Mouse (Mus musculus): Measurements from ENCODE around the gene Sh2d3c. TPM values are rescaled to one million over a fixed set of nuclear protein-coding genes. Genes with fewer than 3 reads are reported as not detected.

Sh2d3c gene
- 10 to 100 TPM; 33.0 to 37.3 TPM for total RNA-seq (2021)

GRCm38 (mm10) chr2:32720681-32721229, at the start of gene Sh2d3c:
Gene Sh2d3c (plus strand): TSS chr2:32721055.
- DNase-seq (ENCODE audit: extremely low spot score in 1 of 2, low spot score in 2 of 2) = peak in 1 of 2 experiments; percentile 72
- intact Hi-C loops (cut with DNase I) = no loop called here

- DNase-seq (ENCODE audit: extremely low spot score in 1 of 2, low spot score in 2 of 2) = no peak
- intact Hi-C loops (cut with DNase I) = no loop called here
Measured at GRCm38 (mm10) chr2:32671147-32671546, 49.7 kb upstream of the Sh2d3c start.

GRCm38 (mm10) chr2:32671907-32672595, 48.8 kb upstream of the Sh2d3c start:
- DNase-seq (ENCODE audit: extremely low spot score in 1 of 2, low spot score in 2 of 2) = no peak
- intact Hi-C loops (cut with DNase I) = no loop called here

GRCm38 (mm10) chr2:32673176-32673917, 47.5 kb upstream of the Sh2d3c start:
- no peak for DNase-seq (ENCODE audit: extremely low spot score in 1 of 2, low spot score in 2 of 2)
- intact Hi-C loops (cut with DNase I) = no loop called here

GRCm38 (mm10) chr2:32676821-32677220, 44.0 kb upstream of the Sh2d3c start:
- no peak for DNase-seq (ENCODE audit: extremely low spot score in 1 of 2, low spot score in 2 of 2)
- intact Hi-C loops (cut with DNase I) = no loop called here

GRCm38 (mm10) chr2:32677683-32678082, 43.2 kb upstream of the Sh2d3c start:
- intact Hi-C loops (cut with DNase I) = no loop called here
- no peak for DNase-seq (ENCODE audit: extremely low spot score in 1 of 2, low spot score in 2 of 2)

- intact Hi-C loops (cut with DNase I) = no loop called here
- DNase-seq (ENCODE audit: extremely low spot score in 1 of 2, low spot score in 2 of 2) = peak in 1 of 2 experiments; percentile 32
Measured at GRCm38 (mm10) chr2:32680051-32680451, 40.8 kb upstream of the Sh2d3c start.

GRCm38 (mm10) chr2:32680961-32681650, 39.7 kb upstream of the Sh2d3c start:
- intact Hi-C loops (cut with DNase I) = no loop called here
- no peak for DNase-seq (ENCODE audit: extremely low spot score in 1 of 2, low spot score in 2 of 2)

GRCm38 (mm10) chr2:32681754-32682153, 39.1 kb upstream of the Sh2d3c start:
- no peak for DNase-seq (ENCODE audit: extremely low spot score in 1 of 2, low spot score in 2 of 2)
- intact Hi-C loops (cut with DNase I) = no loop called here

- no peak for DNase-seq (ENCODE audit: extremely low spot score in 1 of 2, low spot score in 2 of 2)
- intact Hi-C loops (cut with DNase I) = no loop called here
Measured at GRCm38 (mm10) chr2:32682721-32683417, 38.0 kb upstream of the Sh2d3c start.

- DNase-seq (ENCODE audit: extremely low spot score in 1 of 2, low spot score in 2 of 2) = no peak
- intact Hi-C loops (cut with DNase I) = no loop called here
Measured at GRCm38 (mm10) chr2:32683701-32684100, 37.2 kb upstream of the Sh2d3c start.

GRCm38 (mm10) chr2:32684681-32685428, 36.0 kb upstream of the Sh2d3c start:
- intact Hi-C loops (cut with DNase I) = no loop called here
- DNase-seq (ENCODE audit: extremely low spot score in 1 of 2, low spot score in 2 of 2) = no peak

- intact Hi-C loops (cut with DNase I) = no loop called here
- DNase-seq (ENCODE audit: extremely low spot score in 1 of 2, low spot score in 2 of 2) = no peak
Measured at GRCm38 (mm10) chr2:32685807-32686206, 35.0 kb upstream of the Sh2d3c start.

GRCm38 (mm10) chr2:32686640-32687039, 34.2 kb upstream of the Sh2d3c start:
- intact Hi-C loops (cut with DNase I) = no loop called here
- DNase-seq (ENCODE audit: extremely low spot score in 1 of 2, low spot score in 2 of 2) = no peak

- DNase-seq (ENCODE audit: extremely low spot score in 1 of 2, low spot score in 2 of 2) = no peak
- intact Hi-C loops (cut with DNase I) = no loop called here
Measured at GRCm38 (mm10) chr2:32687562-32687961, 33.3 kb upstream of the Sh2d3c start.

GRCm38 (mm10) chr2:32689420-32689819, 31.4 kb upstream of the Sh2d3c start:
- DNase-seq (ENCODE audit: extremely low spot score in 1 of 2, low spot score in 2 of 2) = peak; percentile 85 to 92
- intact Hi-C loops (cut with DNase I) = loop anchor here (1.0 kb wide), 1 partner anchor 58 kb away; no protein-coding TSS in a partner anchor

- intact Hi-C loops (cut with DNase I) = no loop called here
- no peak for DNase-seq (ENCODE audit: extremely low spot score in 1 of 2, low spot score in 2 of 2)
Measured at GRCm38 (mm10) chr2:32691041-32691440, 29.8 kb upstream of the Sh2d3c start.

- intact Hi-C loops (cut with DNase I) = no loop called here
- DNase-seq (ENCODE audit: extremely low spot score in 1 of 2, low spot score in 2 of 2) = no peak
Measured at GRCm38 (mm10) chr2:32692496-32692895, 28.4 kb upstream of the Sh2d3c start.
